Mouse (Mus musculus): ENCODE results near the gene Cx3cr1.

DNA sequence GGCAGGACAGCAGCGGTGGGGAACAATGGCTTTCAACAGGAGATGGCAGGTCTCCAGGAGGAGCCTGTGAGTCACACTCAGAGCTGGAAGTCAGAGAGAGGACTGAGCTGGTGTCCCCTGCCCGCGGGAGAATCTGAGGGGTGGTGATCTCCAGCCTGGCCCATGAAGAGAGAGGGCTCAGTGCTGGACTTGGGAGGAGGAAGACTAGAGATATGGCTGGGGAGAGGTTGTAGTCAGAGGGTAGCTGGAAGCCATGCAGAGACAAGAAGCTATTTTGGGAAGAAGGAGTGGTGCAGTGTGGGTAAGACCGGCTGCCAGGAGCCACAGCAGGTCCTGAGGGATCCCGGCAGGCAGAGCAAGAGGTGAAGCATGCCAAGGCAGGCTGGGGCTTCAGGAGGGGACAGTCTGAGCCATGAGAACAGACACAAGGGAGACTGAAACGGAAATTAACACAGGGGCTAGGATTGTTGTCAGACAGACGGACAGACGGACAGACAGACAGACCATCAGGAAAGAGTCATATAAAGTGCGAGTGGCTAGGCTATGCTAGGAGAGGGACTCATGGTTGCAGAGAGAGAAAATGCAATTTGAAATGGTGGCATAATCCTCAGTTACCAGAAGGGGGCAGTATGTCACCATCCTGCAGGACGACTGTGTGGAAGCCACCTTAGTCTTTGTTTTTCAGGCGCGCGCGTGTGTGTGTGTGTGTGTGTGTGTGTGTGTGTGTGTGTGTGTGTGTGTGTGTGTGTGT, 42.1 kb downstream of the Cx3cr1 start:
- TF ChIP-seq POLR2A (IDR thresholded peaks at IDR 0.05; ENCODE audit: control insufficient read depth, extremely low read depth, insufficient read depth, low read length, poor library complexity) (no peak), CTCF (IDR thresholded peaks at IDR 0.05; ENCODE audit: borderline replicate concordance, control insufficient read depth, extremely low read depth, insufficient read depth, low read length, poor library complexity) (no peak)
